Mouse (Mus musculus): Measurements from ENCODE around the gene Baz1a. TPM values are rescaled to one million over a fixed set of nuclear protein-coding genes. Genes with fewer than 3 reads are reported as not detected.
A peak's percentile ranks its signal among the peaks of the same experiment; 100 is the strongest.

Gene Baz1a
- total and polyA plus RNA-seq, 3 experiments, result 41.7 to 95.0 (median 56.0) TPM

DNA sequence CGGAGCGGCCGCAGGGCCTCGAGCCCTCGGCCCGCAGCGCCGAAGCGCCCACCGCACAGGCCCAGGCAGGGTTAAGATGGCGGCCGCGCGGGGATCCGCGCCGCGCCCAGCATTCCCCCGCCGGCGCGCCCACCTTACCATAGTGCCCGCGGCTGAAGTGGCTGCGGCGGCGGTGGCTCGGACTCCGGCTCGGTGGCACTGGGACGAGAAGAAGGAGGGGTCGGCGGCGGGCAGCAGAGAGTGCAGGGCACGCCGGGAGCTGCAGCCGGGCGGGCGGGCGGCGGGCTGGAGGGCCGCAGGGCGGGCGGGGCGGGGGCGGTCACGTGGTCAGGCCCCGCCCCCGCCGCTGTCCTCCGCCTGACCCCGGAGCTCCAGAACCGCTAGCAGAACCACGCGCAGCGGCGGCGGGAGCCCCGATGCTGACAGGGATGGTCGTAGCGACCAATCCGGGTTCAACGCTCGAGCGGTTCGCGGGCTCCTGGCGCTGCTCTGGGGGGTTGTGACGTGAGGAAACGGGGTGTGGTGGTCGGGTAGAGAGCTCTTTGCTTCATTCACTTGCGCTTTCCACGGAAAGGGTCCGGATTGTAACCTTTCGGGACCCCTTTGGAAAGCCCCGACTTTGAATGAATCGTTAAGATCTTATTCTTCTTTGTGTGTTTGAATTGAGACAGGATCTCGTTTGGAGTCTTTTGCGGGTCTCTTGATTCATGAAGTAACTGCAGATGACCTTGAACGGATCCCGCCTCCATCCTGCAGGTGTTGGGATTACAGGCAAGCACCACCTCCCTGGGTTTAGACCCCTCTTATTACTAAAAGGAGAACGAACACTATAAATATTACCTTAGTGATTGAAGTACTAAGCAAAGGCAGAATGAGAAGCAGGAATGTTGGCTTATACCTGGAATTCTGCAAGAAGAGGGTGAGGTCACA is 151.3 kb downstream of the Baz1a start, which contains the start of gene Cfl2:
Cfl2 (minus strand) TSS at position 272 of the 930 bp plus-strand sequence.
- in situ Hi-C loops (cut with MboI; ENCODE audit: low pct_ligation_motif_present, low pct_unique_long_range_greater_than_20kb, low sequenced_read_pairs), result no loop called here
- Histone ChIP-seq H3K9me3 (replicated peaks; ENCODE audit: low read length) (peaks cover 8% of the 10 kb centered on the region), H3K27me3 (replicated peaks) (no peaks in the 10 kb centered on the region), H3K36me3 (replicated peaks in 1 of 2; ENCODE audit: control insufficient read depth in 1 of 2, insufficient read depth in 1 of 2, low read length in 1 of 2) (peaks cover 9 to 24% of the 10 kb centered on the region in 2 experiments), H3K4me1 (ENCODE audit: control insufficient read depth in 1 of 2, insufficient read depth in 2 of 2) (peaks cover 3 to 20% of the 10 kb centered on the region in 2 experiments; a peak in 3 of 4 replicates), H3K9ac (ENCODE audit: insufficient read depth, low read depth) (peak within 1 kb of the TSS; percentile 99), H3K79me2 (replicated peaks; ENCODE audit: control insufficient read depth, extremely low read depth, insufficient read depth, poor library complexity, severe bottlenecking) (peaks cover 20% of the 10 kb centered on the region), H3K4me3 (replicated peaks in 1 of 3; ENCODE audit: low read depth in 2 of 3, low read length in 2 of 3, poor library complexity in 1 of 3) (peak within 1 kb of the TSS; percentile 86 to 99 (median 93)), H3K27ac (ENCODE audit: insufficient read depth, low read depth) (peak within 1 kb of the TSS; percentile 79), H3K4me2 (ENCODE audit: insufficient read depth, low read depth, poor library complexity, severe bottlenecking) (peak within 1 kb of the TSS; percentile 93)
- TF ChIP-seq SIN3A (IDR thresholded peaks at IDR 0.05; ENCODE audit: low read length), result no peak
- TF ChIP-seq MYC (IDR thresholded peaks at IDR 0.05; ENCODE audit: low read depth, low read length), result no peak
- TF ChIP-seq POLR2A (IDR thresholded peaks at IDR 0.05; ENCODE audit: low read depth, low read length), result peak; percentile 79
- TF ChIP-seq ZMIZ1 (IDR thresholded peaks at IDR 0.05; ENCODE audit: low read depth, low read length), result no peak
- TF ChIP-seq USF2 (conservative IDR thresholded peaks at IDR 0.05; ENCODE audit: low read depth, low read length), result peak; percentile 57
- no peak for TF ChIP-seq MAFK (IDR thresholded peaks at IDR 0.05; ENCODE audit: insufficient replicate concordance, low read length)
- TF ChIP-seq MXI1 (IDR thresholded peaks at IDR 0.05; ENCODE audit: low read depth, low read length), result no peak; the same call in 1 of the 2 replicates
- TF ChIP-seq KAT2A (IDR thresholded peaks at IDR 0.05; ENCODE audit: insufficient replicate concordance, low read length), result no peak
- TF ChIP-seq ZNF384 (IDR thresholded peaks at IDR 0.05; ENCODE audit: low read depth, low read length), result no peak
- TF ChIP-seq PAX5 (IDR thresholded peaks at IDR 0.05; ENCODE audit: low read length), result no peak
- no peak for TF ChIP-seq POLR2AphosphoS2 (IDR thresholded peaks at IDR 0.05; ENCODE audit: low read depth, low read length)
- TF ChIP-seq TBP (conservative IDR thresholded peaks at IDR 0.05; ENCODE audit: low read depth, low read length), result no peak
- no peak for TF ChIP-seq NRF1 (IDR thresholded peaks at IDR 0.05; ENCODE audit: low read depth, low read length)
- no peak for TF ChIP-seq MEF2A (IDR thresholded peaks at IDR 0.05; ENCODE audit: borderline replicate concordance, low read depth, low read length)
- TF ChIP-seq SMC3 (IDR thresholded peaks at IDR 0.05; ENCODE audit: low read depth, low read length), result no peak
- no peak for TF ChIP-seq RAD21 (IDR thresholded peaks at IDR 0.05; ENCODE audit: low read depth, low read length)
- no peak for TF ChIP-seq CHD1 (IDR thresholded peaks at IDR 0.05; ENCODE audit: low read depth, low read length)
- TF ChIP-seq ZKSCAN1 (IDR thresholded peaks at IDR 0.05; ENCODE audit: borderline replicate concordance, low read depth, low read length), result no peak
- no peak for TF ChIP-seq ELF1 (IDR thresholded peaks at IDR 0.05; ENCODE audit: low read depth, low read length)
- no peak for TF ChIP-seq JUN (IDR thresholded peaks at IDR 0.05; ENCODE audit: insufficient read depth, low read depth, low read length)
- no peak for TF ChIP-seq JUND (conservative IDR thresholded peaks at IDR 0.05; ENCODE audit: low read depth, low read length)
- TF ChIP-seq MAZ (IDR thresholded peaks at IDR 0.05; ENCODE audit: low read depth, low read length), result no peak
- TF ChIP-seq IRF4 (IDR thresholded peaks at IDR 0.05; ENCODE audit: low read depth, low read length), result no peak
- no peak for TF ChIP-seq GABPA (IDR thresholded peaks at IDR 0.05; ENCODE audit: insufficient replicate concordance, low read depth, low read length)
- peak; percentile 86 for TF ChIP-seq USF1 (IDR thresholded peaks at IDR 0.05; ENCODE audit: low read depth, low read length)
- no peak for TF ChIP-seq E2F4 (IDR thresholded peaks at IDR 0.05; ENCODE audit: insufficient replicate concordance, low read depth, low read length)
- TF ChIP-seq CHD2 (IDR thresholded peaks at IDR 0.05; ENCODE audit: low read length), result no peak
- TF ChIP-seq ETS1 (conservative IDR thresholded peaks at IDR 0.05; ENCODE audit: low read depth, low read length), result no peak
- no peak for TF ChIP-seq ZC3H11A (IDR thresholded peaks at IDR 0.05; ENCODE audit: low read depth, low read length)
- TF ChIP-seq HCFC1 (IDR thresholded peaks at IDR 0.05; ENCODE audit: low read depth, low read length), result peak; percentile 39
- 0 out of 2 replicates have a peak, but pooled peaks have one; percentile 22 for TF ChIP-seq BHLHE40 (IDR thresholded peaks at IDR 0.05; ENCODE audit: low read depth, low read length)
- TF ChIP-seq CTCF (conservative IDR thresholded peaks at IDR 0.05 in 1 of 2, IDR thresholded peaks at IDR 0.05 in 1 of 2; ENCODE audit: low read depth in 2 of 2, low read length in 2 of 2), result no peak
- no peak for TF ChIP-seq RCOR1 (conservative IDR thresholded peaks at IDR 0.05; ENCODE audit: low read depth, low read length)
- TF ChIP-seq NELFE (IDR thresholded peaks at IDR 0.05; ENCODE audit: low read depth, low read length), result peak; percentile 55
- TF ChIP-seq UBTF (IDR thresholded peaks at IDR 0.05; ENCODE audit: low read depth, low read length), result peak; percentile 82
- 0 out of 2 replicates have a peak, but pooled peaks have one; percentile 14 for TF ChIP-seq TCF12 (IDR thresholded peaks at IDR 0.05; ENCODE audit: low read depth, low read length)
- TF ChIP-seq MAX (IDR thresholded peaks at IDR 0.05; ENCODE audit: low read length), result no peak
- no peak for TF ChIP-seq EP300 (IDR thresholded peaks at IDR 0.05; ENCODE audit: low read length)
- DNase-seq (ENCODE audit: extremely low read depth), result peak; percentile 62
- dilution Hi-C loops (cut with MboI; ENCODE audit: extremely low pct_ligation_motif_present, extremely low pct_unique_long_range_greater_than_20kb, low sequenced_read_pairs), result no loop called here
